Mouse (Mus musculus) CD4-positive, CD25-positive, alpha-beta regulatory T cell, adult 4 months (primary cell): ENCODE measurements around the gene Prss53. TPM values are rescaled to one million over a fixed set of nuclear protein-coding genes. Genes with fewer than 3 reads are reported as not detected.
A peak's percentile ranks its signal among the peaks of the same experiment; 100 is the strongest.

ENCODE experiments used
- ATAC-seq: one replicate; pipeline ENCODE4 v1.8.0; 2017
- polyA plus RNA-seq, 2 experiments: library from polyadenylated mRNA; unstranded; fragments of 100-300 nt; shearing (Covaris generic); gene quantifications; one replicate each; pipeline ENCODE4 v1.2.1; 2017

Gene Prss53
- 1 to 10 TPM in 1 of 2 experiments, under 1 TPM in 1; 0.85 to 1.2 TPM for polyA plus RNA-seq

GRCm38 (mm10) chr7:127890798-127891197, at the start of gene Prss53:
Gene Prss53 (minus strand): TSS chr7:127890970.
- ATAC-seq = no peak

GRCm38 (mm10) chr7:127936216-127936884, 45.6 kb upstream of the Prss53 start:
- ATAC-seq = no peak

GRCm38 (mm10) chr7:127935748-127936159, 45.0 kb upstream of the Prss53 start:
- ATAC-seq = peak; percentile 41

GRCm38 (mm10) chr7:127935028-127935722, 44.4 kb upstream of the Prss53 start:
- ATAC-seq = peak; percentile 99

GRCm38 (mm10) chr7:127934075-127934474, 43.3 kb upstream of the Prss53 start:
- no peak for ATAC-seq

GRCm38 (mm10) chr7:127932273-127933031, 41.7 kb upstream of the Prss53 start:
- no peak for ATAC-seq

- no peak for ATAC-seq
Observed at GRCm38 (mm10) chr7:127931351-127932135, 40.8 kb upstream of the Prss53 start.

GRCm38 (mm10) chr7:127930636-127931035, 39.9 kb upstream of the Prss53 start:
- no peak for ATAC-seq

- no peak for ATAC-seq
Observed at GRCm38 (mm10) chr7:127929923-127930322, 39.2 kb upstream of the Prss53 start, which contains the start of gene Prss8. Gene Prss8 (minus strand): TSS chr7:127930104.

GRCm38 (mm10) chr7:127928596-127928995, 37.8 kb upstream of the Prss53 start:
- no peak for ATAC-seq

GRCm38 (mm10) chr7:127927726-127928125, 37.0 kb upstream of the Prss53 start:
- ATAC-seq = no peak

GRCm38 (mm10) chr7:127926846-127927245, 36.1 kb upstream of the Prss53 start:
- ATAC-seq = no peak

- ATAC-seq = no peak
Observed at GRCm38 (mm10) chr7:127926066-127926465, 35.3 kb upstream of the Prss53 start.

- no peak for ATAC-seq
Observed at GRCm38 (mm10) chr7:127925252-127925651, 34.5 kb upstream of the Prss53 start.

- ATAC-seq = no peak
Observed at GRCm38 (mm10) chr7:127923714-127924113, 32.9 kb upstream of the Prss53 start.

- peak; percentile 89 for ATAC-seq
Observed at GRCm38 (mm10) chr7:127922451-127923275, 31.9 kb upstream of the Prss53 start.

GRCm38 (mm10) chr7:127921516-127921915, 30.7 kb upstream of the Prss53 start:
- no peak for ATAC-seq

- no peak for ATAC-seq
Observed at GRCm38 (mm10) chr7:127919290-127919689, 28.5 kb upstream of the Prss53 start.

- ATAC-seq = no peak
Observed at GRCm38 (mm10) chr7:127918203-127918602, 27.4 kb upstream of the Prss53 start.

- ATAC-seq = no peak
Observed at GRCm38 (mm10) chr7:127915293-127915692, 24.5 kb upstream of the Prss53 start.

GRCm38 (mm10) chr7:127912938-127913337, 22.2 kb upstream of the Prss53 start:
- ATAC-seq = no peak
